Comparison of ENCODE assay signal across 15 mouse cellular contexts in the genomic region with DNA sequence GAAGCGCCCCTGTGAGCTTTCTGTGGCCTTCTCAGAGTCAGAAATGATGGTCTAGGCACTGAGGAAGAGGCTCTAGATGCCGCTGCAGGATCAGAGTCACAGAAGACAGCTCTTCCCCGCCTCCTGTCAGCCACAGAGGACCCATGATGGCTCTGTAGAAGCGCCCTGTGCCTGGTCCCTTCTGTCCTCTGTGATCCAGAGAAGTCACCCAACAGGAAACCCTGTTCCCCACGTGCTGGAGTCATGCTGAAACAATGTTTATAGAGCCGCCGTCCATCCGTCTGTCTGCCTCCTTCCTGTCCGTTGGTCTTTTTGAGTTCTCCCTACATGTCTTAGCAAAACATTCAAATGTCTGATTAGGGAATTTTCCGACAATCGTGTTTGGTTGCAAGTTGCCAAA. TPM values are rescaled to one million over a fixed set of nuclear protein-coding genes. Genes with fewer than 3 reads are reported as not detected.
DNase-seq lines count a peak whose midpoint lies in the region; ATAC-seq and TF ChIP-seq lines count a peak whose summit lies in the region.
"Had no signal": no experiment of that assay in that cellular context is flagged by ENCODE, and none has a peak within 500 bp of the region (broad histone marks: within the 10 kb centered on the region; RNA-seq: fewer than 3 reads in every experiment).

No protein-coding gene starts in this region.

- TF ChIP-seq EP300 in heart, adult 2 months (IDR thresholded peaks at IDR 0.05; ENCODE audit: insufficient read depth, low read depth, low read length): no peak

- H3K9me3 ChIP-seq in kidney, embryonic 14.5 days (ENCODE audit: control insufficient read depth, low read length): no peaks in the 10 kb centered on the region
- H3K9me3 ChIP-seq in heart, embryonic 11.5 days (replicated peaks; ENCODE audit: control insufficient read depth, low read length): no peaks in the 10 kb centered on the region
- H3K9me3 ChIP-seq: limb, embryonic 12.5 days had no signal

- intact Hi-C loops in heart, adult 2 months (cut with DNase I): loop anchor here (5.0 kb wide), 1 partner anchor 59 kb away; no protein-coding TSS in a partner anchor

- H3K9ac ChIP-seq in kidney, embryonic 14.5 days (ENCODE audit: low read depth, low read length): no peak overlapping the region
- H3K9ac ChIP-seq in heart, adult 2 months (ENCODE audit: low read depth, low read length): no peak overlapping the region; the same call in 1 of the 2 replicates
- no peak overlapping the region for H3K9ac ChIP-seq in heart, embryonic 11.5 days (ENCODE audit: low read depth, low read length)
- H3K9ac ChIP-seq: limb, embryonic 12.5 days had no signal

- H3K27me3 ChIP-seq in kidney, embryonic 14.5 days (ENCODE audit: control insufficient read depth, insufficient read depth, low read length): no peaks in the 10 kb centered on the region
- H3K27me3 ChIP-seq in heart, adult 2 months (ENCODE audit: control insufficient read depth, insufficient read depth, low read length): no peaks in the 10 kb centered on the region
- no peaks in the 10 kb centered on the region for H3K27me3 ChIP-seq in heart, embryonic 11.5 days (ENCODE audit: control insufficient read depth, insufficient read depth, low read length)
- H3K27me3 ChIP-seq: CH12.LX; limb, embryonic 12.5 days; Patski had no signal

- H3K36me3 ChIP-seq in kidney, embryonic 14.5 days (ENCODE audit: control insufficient read depth, insufficient read depth, low read length): peaks cover 56% of the 10 kb centered on the region
- H3K36me3 ChIP-seq in heart, adult 2 months (ENCODE audit: control insufficient read depth, insufficient read depth, low read length): no peaks in the 10 kb centered on the region; the same call in 1 of the 2 replicates
- H3K36me3 ChIP-seq in heart, embryonic 11.5 days (ENCODE audit: control insufficient read depth, insufficient read depth, low read length): peaks cover 19% of the 10 kb centered on the region

- TF ChIP-seq CTCF in heart, adult 2 months (IDR thresholded peaks at IDR 0.05): no peak

- TF ChIP-seq POLR2A in heart, adult 2 months (IDR thresholded peaks at IDR 0.05; ENCODE audit: insufficient read depth, low read depth, low read length): no peak

- WGBS in kidney, embryonic 14.5 days: 74% methylated on average over 11 of the region's 11 CpGs
- 43% methylated on average over 11 of the region's 11 CpGs for WGBS in heart, adult 2 months
- 68% methylated on average over 11 of the region's 11 CpGs for WGBS in heart, embryonic 11.5 days (ENCODE audit: insufficient replicate concordance)

- H3K4me3 ChIP-seq in kidney, embryonic 14.5 days (ENCODE audit: low read length): no peak overlapping the region
- no peak overlapping the region for H3K4me3 ChIP-seq in heart, adult 2 months
- no peak overlapping the region for H3K4me3 ChIP-seq in heart, embryonic 11.5 days (ENCODE audit: low read depth, low read length)
- H3K4me3 ChIP-seq: limb, embryonic 12.5 days had no signal

- H3K4me1 ChIP-seq in kidney, embryonic 14.5 days (ENCODE audit: control insufficient read depth, insufficient read depth, low read length): no peaks in the 10 kb centered on the region
- no peaks in the 10 kb centered on the region; the same call in 1 of the 2 replicates for H3K4me1 ChIP-seq in heart, adult 2 months (ENCODE audit: control insufficient read depth, insufficient read depth, low read length)
- 0 out of 2 replicates have a peak, but pooled peaks cover 3% of the 10 kb centered on the region for H3K4me1 ChIP-seq in heart, embryonic 11.5 days (ENCODE audit: control insufficient read depth, insufficient read depth, low read length)
- H3K4me1 ChIP-seq: limb, embryonic 12.5 days had no signal

- no peaks in the 10 kb centered on the region for H3K79me2 ChIP-seq in heart, adult 2 months (replicated peaks; ENCODE audit: control insufficient read depth, insufficient read depth, low read length)

- H3K27ac ChIP-seq in kidney, embryonic 14.5 days (ENCODE audit: low read depth, low read length): no peak overlapping the region
- H3K27ac ChIP-seq in heart, adult 2 months: peak overlapping the region; percentile 45
- H3K27ac ChIP-seq in heart, embryonic 11.5 days (ENCODE audit: low read depth, low read length): peak overlapping the region; percentile 59; the same call in 1 of the 2 replicates
- H3K27ac ChIP-seq: limb, embryonic 12.5 days had no signal

- H3K4me2 ChIP-seq in kidney, embryonic 14.5 days (replicated peaks; ENCODE audit: low read depth, low read length): no peak overlapping the region
- no peak overlapping the region for H3K4me2 ChIP-seq in heart, embryonic 11.5 days
- H3K4me2 ChIP-seq: limb, embryonic 12.5 days had no signal

- DNase-seq in kidney, postnatal 10 days: peak; percentile 39
- DNase-seq in heart, adult 2 months: peak; percentile 27 to 33
- DNase-seq in kidney, postnatal 25 days: peak; percentile 21 to 49
- no peak for DNase-seq in embryo, embryonic 11 days
- no peak for DNase-seq in cerebellum, adult 11-12 months
- DNase-seq in cerebellum, postnatal 14 days: no peak
- DNase-seq: retina, postnatal 1 day; spleen, adult 18-20 months; thymus, adult 18-20 months had no signal

- no peak for ATAC-seq in kidney, embryonic 14.5 days (ENCODE audit: low FRiP score, low TSS enrichment)
- ATAC-seq in heart, embryonic 11.5 days (replicated peaks; ENCODE audit: insufficient number of reproducible peaks, low FRiP score, low TSS enrichment): no peak
- ATAC-seq: forebrain, embryonic 16.5 days; Patski had no signal

RNA-seq across cellular contexts. Expression of gene Rsg1, which starts 12.8 kb away (rescaled TPM):
- polyA plus RNA-seq in kidney, embryonic 14.5 days (2014; fragmentation: Nextera tagmentation; extraction: Ambion mirVana): 3.6 and 5.0 TPM in 2 replicates
- total RNA-seq in heart, adult 2 months (2021): under 1 TPM; 0.42 to 0.52 TPM
- polyA plus RNA-seq in heart, adult 2 months (2012; rRNA removed): 0.88 and 1.1 TPM in 2 replicates
- 2.0 and 2.4 TPM in 2 replicates for polyA plus RNA-seq in heart, embryonic 11.5 days (2014; fragmentation: Nextera tagmentation; extraction: Ambion mirVana)

RNA-seq across cellular contexts. Expression of gene Arhgef19, which starts 38.4 kb away (rescaled TPM):
- polyA plus RNA-seq in kidney, embryonic 14.5 days (2014; fragmentation: Nextera tagmentation; extraction: Ambion mirVana): 6.8 and 7.4 TPM in 2 replicates
- 10 to 100 TPM; 37.7 to 40.1 TPM for total RNA-seq in heart, adult 2 months (2021)
- polyA plus RNA-seq in heart, adult 2 months (2012; rRNA removed): 22.4 and 39.6 TPM in 2 replicates
- 1.2 and 1.3 TPM in 2 replicates for polyA plus RNA-seq in heart, embryonic 11.5 days (2014; fragmentation: Nextera tagmentation; extraction: Ambion mirVana)

RNA-seq across cellular contexts. Expression of gene Fbxo42, which starts 53.2 kb away (rescaled TPM):
- polyA plus RNA-seq in kidney, embryonic 14.5 days (2014; fragmentation: Nextera tagmentation; extraction: Ambion mirVana): 22.0 and 26.8 TPM in 2 replicates
- total RNA-seq in heart, adult 2 months (2021): 10 to 100 TPM in 1 of 2 experiments, 1 to 10 TPM in 1; 9.0 to 11.3 TPM
- 7.6 and 11.9 TPM in 2 replicates for polyA plus RNA-seq in heart, adult 2 months (2012; rRNA removed)
- 18.5 and 19.3 TPM in 2 replicates for polyA plus RNA-seq in heart, embryonic 11.5 days (2014; fragmentation: Nextera tagmentation; extraction: Ambion mirVana)

Comparison
In these comparisons a context has a peak if more than half of its experiments do, and no peak if none do; other contexts are left out.
1. DNase-seq: peak in kidney, postnatal 10 days (single experiment), heart, adult 2 months (2 of 2) and kidney, postnatal 25 days (2 of 2); none in embryo, embryonic 11 days (single experiment), cerebellum, adult 11-12 months (single experiment) and cerebellum, postnatal 14 days (0 of 2).